Mouse (Mus musculus): ENCODE results near the gene Nav2.

Nav2 gene

GRCm38 (mm10) chr7:49278531-49278930, 370.0 kb downstream of the Nav2 start:
- DNase-seq (ENCODE audit: low spot score in 2 of 2) = no peak

GRCm38 (mm10) chr7:49280427-49280826, 371.9 kb downstream of the Nav2 start:
- DNase-seq (ENCODE audit: low spot score in 2 of 2) = no peak

GRCm38 (mm10) chr7:49282446-49282845, 373.9 kb downstream of the Nav2 start:
- no peak for DNase-seq (ENCODE audit: low spot score in 2 of 2)

- no peak for DNase-seq (ENCODE audit: low spot score in 2 of 2)
Observed at GRCm38 (mm10) chr7:49283507-49284361, 375.2 kb downstream of the Nav2 start.

- no peak for DNase-seq (ENCODE audit: low spot score in 2 of 2)
Observed at GRCm38 (mm10) chr7:49288186-49288585, 379.7 kb downstream of the Nav2 start.

- no peak for DNase-seq (ENCODE audit: low spot score in 2 of 2)
Observed at GRCm38 (mm10) chr7:49290308-49290707, 381.8 kb downstream of the Nav2 start.

- no peak for DNase-seq (ENCODE audit: low spot score in 2 of 2)
Observed at GRCm38 (mm10) chr7:49291208-49291892, 382.8 kb downstream of the Nav2 start.

- no peak for DNase-seq (ENCODE audit: low spot score in 2 of 2)
Observed at GRCm38 (mm10) chr7:49297148-49297547, 388.6 kb downstream of the Nav2 start.

- no peak for DNase-seq (ENCODE audit: low spot score in 2 of 2)
Observed at GRCm38 (mm10) chr7:49298431-49298839, 389.9 kb downstream of the Nav2 start.

- DNase-seq (ENCODE audit: low spot score in 2 of 2) = no peak
Observed at GRCm38 (mm10) chr7:49301487-49301886, 393.0 kb downstream of the Nav2 start.

GRCm38 (mm10) chr7:49303600-49304411, 395.3 kb downstream of the Nav2 start:
- no peak for DNase-seq (ENCODE audit: low spot score in 2 of 2)

GRCm38 (mm10) chr7:49307717-49308116, 399.2 kb downstream of the Nav2 start:
- DNase-seq (ENCODE audit: low spot score in 2 of 2) = no peak

- no peak for DNase-seq (ENCODE audit: low spot score in 2 of 2)
Observed at GRCm38 (mm10) chr7:49309746-49310145, 401.2 kb downstream of the Nav2 start.

GRCm38 (mm10) chr7:49313945-49314344, 405.4 kb downstream of the Nav2 start:
- DNase-seq (ENCODE audit: low spot score in 2 of 2) = peak; percentile 7 to 15

- DNase-seq (ENCODE audit: low spot score in 2 of 2) = no peak
Observed at GRCm38 (mm10) chr7:49315033-49315432, 406.5 kb downstream of the Nav2 start.

GRCm38 (mm10) chr7:49316600-49316999, 408.1 kb downstream of the Nav2 start:
- DNase-seq (ENCODE audit: low spot score in 2 of 2) = no peak

GRCm38 (mm10) chr7:49318183-49318897, 409.8 kb downstream of the Nav2 start:
- DNase-seq (ENCODE audit: low spot score in 2 of 2) = no peak

- DNase-seq (ENCODE audit: low spot score in 2 of 2) = no peak
Observed at GRCm38 (mm10) chr7:49318898-49319293, 410.4 kb downstream of the Nav2 start.

GRCm38 (mm10) chr7:49319981-49320380, 411.5 kb downstream of the Nav2 start:
- no peak for DNase-seq (ENCODE audit: low spot score in 2 of 2)

- no peak for DNase-seq (ENCODE audit: low spot score in 2 of 2)
Observed at GRCm38 (mm10) chr7:49321124-49321531, 412.6 kb downstream of the Nav2 start.

GRCm38 (mm10) chr7:49322179-49322578, 413.7 kb downstream of the Nav2 start:
- DNase-seq (ENCODE audit: low spot score in 2 of 2) = no peak

- no peak for DNase-seq (ENCODE audit: low spot score in 2 of 2)
Observed at GRCm38 (mm10) chr7:49324575-49324974, 416.1 kb downstream of the Nav2 start.
